Mouse (Mus musculus): ENCODE results near the gene Vmn2r85. TPM values are rescaled to one million over a fixed set of nuclear protein-coding genes. Genes with fewer than 3 reads are reported as not detected.

Vmn2r85 gene
- not detected for polyA plus RNA-seq (2017; shearing (Covaris generic))

GRCm38 (mm10) chr10:130429603-130430002 lies at the start of gene Vmn2r85:
Gene Vmn2r85, minus strand, starts transcription at chr10:130429703.

GRCm38 (mm10) chr10:130455950-130456349 lies 26.4 kb upstream of the Vmn2r85 start, which contains the start of gene Vmn2r86:
Gene Vmn2r86, minus strand, starts transcription at chr10:130456050.

GRCm38 (mm10) chr10:130394232-130394631 lies 35.3 kb downstream of the Vmn2r85 start, which contains the start of gene Vmn2r84:
Gene Vmn2r84, minus strand, starts transcription at chr10:130394332.

Other genes starting within 250 kb of the Vmn2r85 start
- gene Olfr826, start 245.5 kb downstream of the Vmn2r85 start, polyA plus RNA-seq (2017; shearing (Covaris generic)): 0.10 TPM
- gene Olfr827, start 215.3 kb downstream of the Vmn2r85 start, polyA plus RNA-seq (2017; shearing (Covaris generic)): not detected
- not detected for gene Neurod4, start 149.5 kb downstream of the Vmn2r85 start, polyA plus RNA-seq (2017; shearing (Covaris generic))
- gene Tespa1, start 106.8 kb downstream of the Vmn2r85 start, polyA plus RNA-seq (2017; shearing (Covaris generic)): 218 TPM
- gene Vmn2r84, start 35.4 kb downstream of the Vmn2r85 start, polyA plus RNA-seq (2017; shearing (Covaris generic)): 1.1 TPM
- 0.02 TPM for gene Vmn2r86, start 26.3 kb upstream of the Vmn2r85 start, polyA plus RNA-seq (2017; shearing (Covaris generic))
- not detected for gene Vmn2r87, start 67.7 kb upstream of the Vmn2r85 start, polyA plus RNA-seq (2017; shearing (Covaris generic))